ENCODE assay signal across 15 mouse cellular contexts in genomic region chr12:116710716-116711115, GRCm38 (mm10).
A peak's percentile ranks its signal among the peaks of the same experiment; 100 is the strongest.
DNase-seq lines count a peak whose midpoint lies in the region; ATAC-seq lines count a peak whose summit lies in the region.
"Had no signal": no experiment of that assay in that cellular context is flagged by ENCODE, and none has a peak within 500 bp of the region (broad histone marks: within the 10 kb centered on the region; RNA-seq: fewer than 3 reads in every experiment).

No protein-coding gene starts in this region.

- no peak overlapping the region for H3K9ac ChIP-seq in forebrain, embryonic 12.5 days
- no peak overlapping the region for H3K9ac ChIP-seq in forebrain, embryonic 11.5 days (ENCODE audit: low read length)
- H3K9ac ChIP-seq in midbrain, embryonic 11.5 days (ENCODE audit: low read length) = no peak overlapping the region
- H3K9ac ChIP-seq in midbrain, embryonic 13.5 days (replicated peaks) = no peak overlapping the region
- H3K9ac ChIP-seq in hindbrain, embryonic 16.5 days (ENCODE audit: low read depth, low read length) = no peak overlapping the region
- no peak overlapping the region for H3K9ac ChIP-seq in neural tube, embryonic 15.5 days (replicated peaks)
- H3K9ac ChIP-seq: stomach, embryonic 15.5 days had no signal

- DNase-seq in forebrain, embryonic 11.5 days (ENCODE audit: low spot score) = no peak
- peak; percentile 77 for DNase-seq in midbrain, embryonic 11.5 days (ENCODE audit: low spot score, missing footprints)
- no peak for DNase-seq in embryonic facial prominence, embryonic 10.5 days (ENCODE audit: low spot score)
- no peak for DNase-seq in frontal cortex, postnatal 25 days (ENCODE audit: low spot score in 2 of 2)
- DNase-seq: adrenal gland, postnatal 14 days; cerebellum, adult 9-11 months; kidney, adult 18-20 months; kidney, postnatal 25 days; lung, adult 18-20 months; thymus, postnatal 36 days had no signal

- no peak overlapping the region for H3K27ac ChIP-seq in forebrain, embryonic 12.5 days
- H3K27ac ChIP-seq in forebrain, embryonic 11.5 days (ENCODE audit: low read depth, low read length) = no peak overlapping the region
- H3K27ac ChIP-seq in midbrain, embryonic 11.5 days (ENCODE audit: low read depth, low read length) = no peak overlapping the region
- no peak overlapping the region for H3K27ac ChIP-seq in midbrain, embryonic 13.5 days
- H3K27ac ChIP-seq in hindbrain, embryonic 16.5 days (ENCODE audit: low read depth, low read length) = no peak overlapping the region
- H3K27ac ChIP-seq in neural tube, embryonic 15.5 days (replicated peaks) = no peak overlapping the region
- H3K27ac ChIP-seq in embryonic facial prominence, embryonic 10.5 days (replicated peaks) = no peak overlapping the region
- H3K27ac ChIP-seq: stomach, embryonic 15.5 days had no signal

- H3K27me3 ChIP-seq in forebrain, embryonic 12.5 days = no peaks in the 10 kb centered on the region
- no peaks in the 10 kb centered on the region for H3K27me3 ChIP-seq in forebrain, embryonic 11.5 days (ENCODE audit: control insufficient read depth, insufficient read depth, low read length)
- no peaks in the 10 kb centered on the region for H3K27me3 ChIP-seq in midbrain, embryonic 11.5 days (ENCODE audit: control insufficient read depth, insufficient read depth, low read length)
- no peaks in the 10 kb centered on the region for H3K27me3 ChIP-seq in midbrain, embryonic 13.5 days
- no peaks in the 10 kb centered on the region for H3K27me3 ChIP-seq in hindbrain, embryonic 16.5 days (replicated peaks; ENCODE audit: control insufficient read depth, insufficient read depth, low read length)
- no peaks in the 10 kb centered on the region for H3K27me3 ChIP-seq in neural tube, embryonic 15.5 days (replicated peaks)
- H3K27me3 ChIP-seq in embryonic facial prominence, embryonic 10.5 days (replicated peaks; ENCODE audit: low read depth, poor library complexity, severe bottlenecking) = no peaks in the 10 kb centered on the region
- H3K27me3 ChIP-seq: stomach, embryonic 15.5 days had no signal

- H3K36me3 ChIP-seq in forebrain, embryonic 12.5 days (replicated peaks) = no peaks in the 10 kb centered on the region
- H3K36me3 ChIP-seq in forebrain, embryonic 11.5 days (ENCODE audit: control insufficient read depth, insufficient read depth, low read length) = no peaks in the 10 kb centered on the region
- H3K36me3 ChIP-seq in midbrain, embryonic 11.5 days (ENCODE audit: control insufficient read depth, insufficient read depth, low read length) = no peaks in the 10 kb centered on the region
- H3K36me3 ChIP-seq in midbrain, embryonic 13.5 days = no peaks in the 10 kb centered on the region
- H3K36me3 ChIP-seq in hindbrain, embryonic 16.5 days (ENCODE audit: control insufficient read depth, insufficient read depth, low read length) = no peaks in the 10 kb centered on the region
- no peaks in the 10 kb centered on the region for H3K36me3 ChIP-seq in neural tube, embryonic 15.5 days
- no peaks in the 10 kb centered on the region for H3K36me3 ChIP-seq in embryonic facial prominence, embryonic 10.5 days (replicated peaks)
- H3K36me3 ChIP-seq: stomach, embryonic 15.5 days had no signal

- WGBS in forebrain, embryonic 12.5 days = 65% methylated on average over 3 of the region's 3 CpGs
- 71% methylated on average over 3 of the region's 3 CpGs for WGBS in forebrain, embryonic 11.5 days
- WGBS in midbrain, embryonic 11.5 days = 66% methylated on average over 3 of the region's 3 CpGs
- 65% methylated on average over 3 of the region's 3 CpGs for WGBS in midbrain, embryonic 13.5 days
- WGBS in hindbrain, embryonic 16.5 days = 38% methylated on average over 3 of the region's 3 CpGs
- 47% methylated on average over 3 of the region's 3 CpGs for WGBS in neural tube, embryonic 15.5 days
- WGBS in embryonic facial prominence, embryonic 10.5 days = 80% methylated on average over 3 of the region's 3 CpGs

- no peak overlapping the region for H3K4me3 ChIP-seq in forebrain, embryonic 12.5 days (replicated peaks)
- no peak overlapping the region for H3K4me3 ChIP-seq in forebrain, embryonic 11.5 days (ENCODE audit: low read depth, low read length)
- no peak overlapping the region for H3K4me3 ChIP-seq in midbrain, embryonic 11.5 days (ENCODE audit: low read depth, low read length)
- no peak overlapping the region for H3K4me3 ChIP-seq in midbrain, embryonic 13.5 days (replicated peaks)
- no peak overlapping the region for H3K4me3 ChIP-seq in hindbrain, embryonic 16.5 days (ENCODE audit: low read length)
- H3K4me3 ChIP-seq in neural tube, embryonic 15.5 days (replicated peaks) = no peak overlapping the region
- H3K4me3 ChIP-seq in embryonic facial prominence, embryonic 10.5 days = no peak overlapping the region
- H3K4me3 ChIP-seq: stomach, embryonic 15.5 days had no signal

- no peak overlapping the region for H3K4me2 ChIP-seq in forebrain, embryonic 12.5 days
- no peak overlapping the region for H3K4me2 ChIP-seq in forebrain, embryonic 11.5 days (ENCODE audit: low read depth, low read length, severe bottlenecking)
- no peak overlapping the region for H3K4me2 ChIP-seq in midbrain, embryonic 11.5 days
- H3K4me2 ChIP-seq in midbrain, embryonic 13.5 days (replicated peaks) = no peak overlapping the region
- no peak overlapping the region for H3K4me2 ChIP-seq in hindbrain, embryonic 16.5 days (ENCODE audit: low read length)
- no peak overlapping the region for H3K4me2 ChIP-seq in neural tube, embryonic 15.5 days
- H3K4me2 ChIP-seq: stomach, embryonic 15.5 days had no signal

- H3K9me3 ChIP-seq in forebrain, embryonic 12.5 days = no peaks in the 10 kb centered on the region
- H3K9me3 ChIP-seq in forebrain, embryonic 11.5 days (ENCODE audit: control insufficient read depth, low read length) = no peaks in the 10 kb centered on the region
- no peaks in the 10 kb centered on the region for H3K9me3 ChIP-seq in midbrain, embryonic 11.5 days (ENCODE audit: control insufficient read depth, low read length)
- H3K9me3 ChIP-seq in midbrain, embryonic 13.5 days = no peaks in the 10 kb centered on the region
- no peaks in the 10 kb centered on the region for H3K9me3 ChIP-seq in hindbrain, embryonic 16.5 days (ENCODE audit: control insufficient read depth, low read length)
- H3K9me3 ChIP-seq in neural tube, embryonic 15.5 days (replicated peaks) = no peaks in the 10 kb centered on the region
- no peaks in the 10 kb centered on the region for H3K9me3 ChIP-seq in embryonic facial prominence, embryonic 10.5 days
- H3K9me3 ChIP-seq: stomach, embryonic 15.5 days had no signal

- peaks cover 3% of the 10 kb centered on the region; the same call in 1 of the 2 replicates for H3K4me1 ChIP-seq in forebrain, embryonic 12.5 days
- no peaks in the 10 kb centered on the region for H3K4me1 ChIP-seq in forebrain, embryonic 11.5 days (replicated peaks; ENCODE audit: control insufficient read depth, insufficient read depth, low read length)
- no peaks in the 10 kb centered on the region for H3K4me1 ChIP-seq in midbrain, embryonic 11.5 days (ENCODE audit: control insufficient read depth, insufficient read depth, low read length)
- peaks cover 11% of the 10 kb centered on the region; the same call in 1 of the 2 replicates for H3K4me1 ChIP-seq in midbrain, embryonic 13.5 days (replicated peaks)
- H3K4me1 ChIP-seq in hindbrain, embryonic 16.5 days (ENCODE audit: control insufficient read depth, insufficient read depth, low read depth, low read length) = peaks cover 8% of the 10 kb centered on the region; the same call in 1 of the 2 replicates
- peaks cover 14% of the 10 kb centered on the region for H3K4me1 ChIP-seq in neural tube, embryonic 15.5 days
- no peaks in the 10 kb centered on the region for H3K4me1 ChIP-seq in embryonic facial prominence, embryonic 10.5 days
- H3K4me1 ChIP-seq: stomach, embryonic 15.5 days had no signal

- peak; percentile 65; the same call in 1 of the 2 replicates for ATAC-seq in forebrain, embryonic 12.5 days (ENCODE audit: low FRiP score)
- ATAC-seq in forebrain, embryonic 11.5 days (replicated peaks; ENCODE audit: low FRiP score) = no peak
- peak; percentile 57; the same call in 1 of the 2 replicates for ATAC-seq in midbrain, embryonic 11.5 days (ENCODE audit: low FRiP score)
- ATAC-seq in midbrain, embryonic 13.5 days = no peak
- ATAC-seq in hindbrain, embryonic 16.5 days = peak; percentile 59
- ATAC-seq in neural tube, embryonic 15.5 days (ENCODE audit: low FRiP score) = peak; percentile 43; the same call in 1 of the 2 replicates

Comparison
In these comparisons a context has a peak if more than half of its experiments do, and no peak if none do; other contexts are left out.
1. ATAC-seq: peak in forebrain, embryonic 12.5 days (single experiment), midbrain, embryonic 11.5 days (single experiment), hindbrain, embryonic 16.5 days (single experiment) and neural tube, embryonic 15.5 days (single experiment); none in forebrain, embryonic 11.5 days (single experiment) and midbrain, embryonic 13.5 days (single experiment).